Mouse (Mus musculus) liver, adult 2 months (tissue): Measurements from ENCODE around the gene Timp1.

Experiments
- CTCF ChIP-seq: fragments of 200-500 bp; IDR thresholded peaks from 2 replicates; pipeline ENCODE4 v1.5.1; 2011; ENCODE audit warnings: low read depth, low read length, control low read depth
- POLR2A ChIP-seq: fragments of 200-500 bp; IDR thresholded peaks from 2 replicates; pipeline ENCODE4 v1.6.1; 2011; ENCODE audit warnings: low read length, control low read depth; ENCODE audit not compliant: insufficient read depth; ENCODE audit errors: extremely low read depth

DNA sequence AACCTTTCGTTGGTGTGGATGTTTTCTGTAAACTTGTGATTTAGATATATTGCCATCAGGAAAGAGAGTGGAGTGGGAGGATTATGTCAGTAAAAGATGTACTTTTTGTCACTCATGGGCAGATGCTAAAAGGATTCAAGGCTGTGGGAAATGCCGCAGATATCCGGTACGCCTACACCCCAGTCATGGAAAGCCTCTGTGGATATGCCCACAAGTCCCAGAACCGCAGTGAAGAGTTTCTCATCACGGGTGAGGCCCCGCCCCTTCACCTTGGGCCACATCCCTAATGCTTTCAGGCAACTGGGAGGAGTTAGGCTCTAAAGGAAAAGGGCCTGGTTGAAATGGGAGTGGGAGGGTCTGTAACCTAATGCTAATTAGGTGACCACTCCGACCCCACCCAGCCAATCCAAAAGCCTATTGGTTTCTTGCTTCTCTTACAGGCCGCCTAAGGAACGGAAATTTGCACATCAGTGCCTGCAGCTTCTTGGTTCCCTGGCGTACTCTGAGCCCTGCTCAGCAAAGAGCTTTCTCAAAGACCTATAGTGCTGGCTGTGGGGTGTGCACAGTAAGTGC, 3.0 kb downstream of the Timp1 start:
- TF ChIP-seq POLR2A = no peak
- TF ChIP-seq CTCF = no peak
